Mouse (Mus musculus) gastrocnemius, postnatal 25 days (tissue): ENCODE data around the gene Nckipsd. TPM values are rescaled to one million over a fixed set of nuclear protein-coding genes. Genes with fewer than 3 reads are reported as not detected.

Experiments
- DNase-seq: peaks from one replicate; pipeline ENCODE4 v3.0.0; 2022
- microRNA-seq, 2 experiments: library from miRNA; unstranded; fragments of <30 nt; microRNA quantifications; one replicate each; pipeline ENCODE4 v1.2.0; 2021; ENCODE audit warnings: borderline replicate concordance in 2 of 2
- total RNA-seq, 2 experiments: library from RNA; stranded (reverse); gene quantifications; 1 replicate in 1 of 2; 2 replicates in 1 of 2; pipeline ENCODE4 v1.2.3; 2021

Nckipsd gene
- total RNA-seq, 2 experiments from 2014 or later: 3.8 TPM

DNA sequence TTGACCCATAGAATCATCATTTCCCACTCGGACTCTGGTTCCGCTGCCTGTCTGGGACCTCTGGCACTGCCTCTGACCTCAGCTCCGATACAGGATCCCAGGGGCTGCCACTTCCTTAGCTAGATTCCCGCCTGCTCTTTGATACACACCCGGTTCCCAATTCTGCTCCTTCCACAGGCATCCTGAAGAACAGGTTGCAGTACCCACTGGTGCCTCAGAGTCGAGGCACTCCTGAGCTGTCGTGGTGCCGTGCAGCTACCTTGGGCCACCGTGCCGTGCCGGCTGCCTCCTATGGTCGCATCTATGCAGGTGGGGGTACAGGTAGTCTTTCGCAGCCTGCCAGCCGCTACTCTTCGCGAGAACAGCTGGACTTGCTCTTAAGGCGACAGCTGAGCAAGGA lies 40.3 kb downstream of the Nckipsd start:
- no peak for DNase-seq

- DNase-seq: peak; percentile 58
Observed at GRCm38 (mm10) chr9:108852976-108853375, 44.8 kb downstream of the Nckipsd start, which contains the start of gene Slc26a6. Slc26a6 (plus strand) TSS chr9:108853283.

- peak; percentile 94 for DNase-seq
Observed at GRCm38 (mm10) chr9:108853635-108854240, 45.6 kb downstream of the Nckipsd start.

- DNase-seq: peak; percentile 87
Observed at GRCm38 (mm10) chr9:108854241-108854696, 46.1 kb downstream of the Nckipsd start.

- no peak for DNase-seq
Observed at GRCm38 (mm10) chr9:108855335-108855734, 47.2 kb downstream of the Nckipsd start.

DNA sequence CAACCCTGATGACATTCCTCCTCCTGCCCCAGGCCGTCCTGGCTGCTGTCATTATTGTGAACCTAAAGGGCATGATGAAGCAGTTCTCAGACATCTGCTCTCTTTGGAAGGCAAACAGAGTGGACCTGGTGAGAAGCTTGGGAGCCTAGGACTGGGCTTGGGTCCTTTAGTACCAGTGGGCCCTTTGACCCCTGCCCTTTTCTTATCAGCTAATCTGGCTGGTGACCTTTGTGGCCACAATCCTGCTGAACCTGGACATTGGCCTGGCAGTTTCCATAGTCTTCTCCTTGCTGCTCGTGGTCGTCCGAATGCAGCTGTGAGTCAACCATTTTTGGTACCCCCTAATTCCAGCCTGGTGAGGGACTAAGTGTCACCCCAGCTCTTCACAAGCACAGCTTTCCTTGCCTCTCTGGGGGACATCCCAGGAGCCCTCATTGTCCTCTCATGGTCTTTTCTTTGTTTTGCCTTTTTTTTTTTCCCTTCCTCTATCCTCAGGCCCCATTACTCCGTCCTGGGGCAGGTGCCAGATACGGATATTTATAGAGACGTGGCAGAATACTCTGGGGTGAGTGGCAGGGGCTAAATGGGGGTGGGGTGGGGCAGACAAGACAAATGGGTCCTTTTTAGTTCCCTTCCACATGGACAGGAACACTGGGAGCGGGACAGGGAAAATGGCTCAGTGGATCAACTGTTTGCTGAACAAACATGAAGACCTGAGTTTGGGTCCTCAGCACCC lies 50.8 kb downstream of the Nckipsd start:
- no peak for DNase-seq

Small RNA genes within 50 kb of the gene (microRNA-seq; reads per million reads assigned to microRNA genes)
- gene Gm23156: 0 reads per million in 2 experiments

Other genes with a start within 250 kb of the Nckipsd start
- 10 to 100 TPM; 51.9 to 54.0 TPM for gene Impdh2, start 248.1 kb upstream of the Nckipsd start, total RNA-seq
- gene Ndufaf3, start 240.9 kb upstream of the Nckipsd start, total RNA-seq: 10 to 100 TPM; 28.2 to 37.5 TPM
- 10 to 100 TPM in 1 of 2 experiments, 1 to 10 TPM in 1; 7.6 to 10.4 TPM for gene Dalrd3, start 238.5 kb upstream of the Nckipsd start, total RNA-seq
- 1 to 10 TPM; 5.2 to 5.3 TPM for gene Wdr6, start 229.6 kb upstream of the Nckipsd start, total RNA-seq
- 1 to 10 TPM; 2.8 to 3.1 TPM for gene P4htm, start 210.7 kb upstream of the Nckipsd start, total RNA-seq
- gene Arih2, start 159.0 kb upstream of the Nckipsd start, total RNA-seq: 10 to 100 TPM; 52.7 to 61.0 TPM
- 10 to 100 TPM; 67.1 to 73.5 TPM for gene Slc25a20, start 146.3 kb upstream of the Nckipsd start, total RNA-seq
- gene Prkar2a, start 119.1 kb upstream of the Nckipsd start, total RNA-seq: 100 to 1,000 TPM; 122 to 134 TPM
- 10 to 100 TPM; 14.6 to 17.8 TPM for gene Ip6k2, start 24.6 kb upstream of the Nckipsd start, total RNA-seq
- gene Celsr3, start 18.0 kb downstream of the Nckipsd start, total RNA-seq: under 1 TPM in 1 of 2 experiments, not detected in 1; 0.03 TPM
- gene Slc26a6, start 44.9 kb downstream of the Nckipsd start, total RNA-seq: 10 to 100 TPM; 12.0 to 16.7 TPM
- gene Tmem89, start 106.3 kb downstream of the Nckipsd start, total RNA-seq: not detected
- gene Uqcrc1, start 128.3 kb downstream of the Nckipsd start, total RNA-seq: 1,000 to 10,000 TPM; 1,091 to 1,107 TPM
- 1 to 10 TPM; 1.6 to 3.5 TPM for gene Col7a1, start 145.2 kb downstream of the Nckipsd start, total RNA-seq
- gene Ucn2, start 177.6 kb downstream of the Nckipsd start, total RNA-seq: under 1 TPM; 0.23 to 0.24 TPM
- 10 to 100 TPM; 20.4 to 32.4 TPM for gene Pfkfb4, start 183.4 kb downstream of the Nckipsd start, total RNA-seq
- gene Shisa5, start 230.2 kb downstream of the Nckipsd start, total RNA-seq: 10 to 100 TPM; 12.9 to 21.6 TPM